Mouse (Mus musculus) kidney, adult 8-10 months (tissue): ENCODE measurements around the gene Gna12.
A peak's percentile ranks its signal among the peaks of the same experiment; 100 is the strongest.

Source experiments
- DNase-seq, 2 experiments: peaks; one replicate each; pipeline ENCODE4 v3.0.0; 2022

Gene Gna12

GRCm38 (mm10) chr5:140795176-140795575 is 35.1 kb downstream of the Gna12 start:
- DNase-seq, result no peak

- DNase-seq, result no peak
Measured at GRCm38 (mm10) chr5:140794753-140795152, 35.5 kb downstream of the Gna12 start.

- no peak for DNase-seq
Measured at GRCm38 (mm10) chr5:140792233-140792632, 38.0 kb downstream of the Gna12 start.

GRCm38 (mm10) chr5:140790937-140791877 is 39.0 kb downstream of the Gna12 start:
- DNase-seq, result peak; percentile 46 to 52

- DNase-seq, result no peak
Measured at GRCm38 (mm10) chr5:140790392-140790791, 39.8 kb downstream of the Gna12 start.

- DNase-seq, result no peak
Measured at GRCm38 (mm10) chr5:140789561-140789960, 40.7 kb downstream of the Gna12 start.

GRCm38 (mm10) chr5:140785240-140785872 is 44.9 kb downstream of the Gna12 start:
- no peak for DNase-seq

- DNase-seq, result no peak
Measured at GRCm38 (mm10) chr5:140784288-140784687, 45.9 kb downstream of the Gna12 start.

GRCm38 (mm10) chr5:140783577-140783976 is 46.7 kb downstream of the Gna12 start:
- DNase-seq, result no peak

- DNase-seq, result peak in 1 of 2 experiments; percentile 47
Measured at GRCm38 (mm10) chr5:140781886-140782572, 48.2 kb downstream of the Gna12 start.

GRCm38 (mm10) chr5:140781122-140781521 is 49.1 kb downstream of the Gna12 start:
- no peak for DNase-seq

GRCm38 (mm10) chr5:140776968-140777367 is 53.3 kb downstream of the Gna12 start:
- no peak for DNase-seq

GRCm38 (mm10) chr5:140775111-140775510 is 55.1 kb downstream of the Gna12 start:
- no peak for DNase-seq

GRCm38 (mm10) chr5:140772158-140772557 is 58.1 kb downstream of the Gna12 start:
- no peak for DNase-seq

- DNase-seq, result no peak
Measured at GRCm38 (mm10) chr5:140771612-140772011, 58.6 kb downstream of the Gna12 start.

GRCm38 (mm10) chr5:140768333-140768732 is 61.9 kb downstream of the Gna12 start:
- no peak for DNase-seq

GRCm38 (mm10) chr5:140767704-140768141 is 62.5 kb downstream of the Gna12 start:
- peak; percentile 84 to 85 for DNase-seq

GRCm38 (mm10) chr5:140766566-140766965 is 63.7 kb downstream of the Gna12 start:
- DNase-seq, result no peak

- no peak for DNase-seq
Measured at GRCm38 (mm10) chr5:140764921-140765613, 65.2 kb downstream of the Gna12 start.

GRCm38 (mm10) chr5:140762540-140762939 is 67.7 kb downstream of the Gna12 start:
- no peak for DNase-seq

GRCm38 (mm10) chr5:140758864-140759263 is 71.4 kb downstream of the Gna12 start:
- DNase-seq, result no peak

- DNase-seq, result no peak
Measured at GRCm38 (mm10) chr5:140753223-140753622, 77.0 kb downstream of the Gna12 start.

GRCm38 (mm10) chr5:140752639-140753038 is 77.6 kb downstream of the Gna12 start:
- peak in 1 of 2 experiments; percentile 23 for DNase-seq
